Mouse (Mus musculus): ENCODE results near the gene Pik3c2g. TPM values are rescaled to one million over a fixed set of nuclear protein-coding genes. Genes with fewer than 3 reads are reported as not detected.
"Not testable (repeated sequence)": the region's sequence is repeated elsewhere in the genome, so short reads cannot be mapped to it uniquely, and the experiment has no call there.

The Pik3c2g gene
- polyA plus RNA-seq, 1 experiment from 2014 or later: 0.25 TPM

DNA sequence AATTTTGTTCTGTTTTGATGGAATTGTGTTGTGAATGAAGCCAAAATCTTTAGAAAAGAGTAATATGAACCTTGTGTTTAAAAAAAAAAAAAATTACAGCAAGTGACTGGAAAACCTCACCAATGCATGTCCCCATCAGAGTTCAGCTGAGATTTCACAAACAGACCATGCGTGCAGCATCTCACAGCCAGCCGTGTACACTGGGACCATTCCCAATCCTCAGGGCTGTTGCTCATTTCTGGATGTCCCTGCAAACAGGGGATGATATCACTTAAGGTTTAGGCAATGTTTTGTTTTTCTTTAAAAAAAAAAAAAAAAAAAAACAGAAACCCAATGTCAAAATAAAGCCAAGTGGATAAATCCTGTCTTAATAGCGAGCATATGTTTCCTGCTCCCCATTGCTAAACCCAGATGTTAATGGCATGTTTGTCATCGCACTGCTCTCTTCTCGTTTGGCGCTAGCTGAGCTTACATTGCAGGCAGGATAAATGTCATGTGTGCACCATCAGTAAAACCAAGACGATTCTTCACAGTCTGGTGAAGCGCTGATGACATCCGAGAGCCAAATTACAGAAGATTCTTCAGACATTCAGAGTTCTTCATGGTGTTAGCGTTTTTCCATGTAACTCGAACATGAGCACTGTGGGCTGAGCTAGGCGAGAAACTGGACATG, 322.1 kb downstream of the Pik3c2g start:
- H3K9me3 ChIP-seq (replicated peaks; ENCODE audit: control insufficient read depth, low read length, poor library complexity, severe bottlenecking): no peaks in the 10 kb centered on the region
- no peak overlapping the region for H3K4me3 ChIP-seq (ENCODE audit: low read depth, low read length)
- no peak overlapping the region for H3K9ac ChIP-seq (ENCODE audit: low read depth, low read length)
- no peak for ATAC-seq
- H3K27me3 ChIP-seq (ENCODE audit: control insufficient read depth, insufficient read depth, low read depth, low read length): no peaks in the 10 kb centered on the region
- H3K4me2 ChIP-seq (ENCODE audit: low read length): no peak overlapping the region
- no peak overlapping the region for H3K27ac ChIP-seq (ENCODE audit: low read length)
- H3K4me1 ChIP-seq (ENCODE audit: control insufficient read depth, insufficient read depth, low read length): no peaks in the 10 kb centered on the region
- WGBS: 68% methylated on average over 12 of the region's 12 CpGs
- H3K36me3 ChIP-seq (ENCODE audit: control insufficient read depth, insufficient read depth, low read length): no peaks in the 10 kb centered on the region

- 85% methylated on average over 5 of the region's 5 CpGs for WGBS
- H3K9ac ChIP-seq (ENCODE audit: low read depth, low read length): no peak overlapping the region
- H3K4me3 ChIP-seq (ENCODE audit: low read depth, low read length): no peak overlapping the region
- ATAC-seq: no peak
- H3K27ac ChIP-seq (ENCODE audit: low read length): no peak overlapping the region
- H3K9me3 ChIP-seq (replicated peaks; ENCODE audit: control insufficient read depth, low read length, poor library complexity, severe bottlenecking): no peaks in the 10 kb centered on the region
- no peaks in the 10 kb centered on the region for H3K27me3 ChIP-seq (ENCODE audit: control insufficient read depth, insufficient read depth, low read depth, low read length)
- H3K36me3 ChIP-seq (ENCODE audit: control insufficient read depth, insufficient read depth, low read length): no peaks in the 10 kb centered on the region
- H3K4me2 ChIP-seq (ENCODE audit: low read length): no peak overlapping the region
- H3K4me1 ChIP-seq (ENCODE audit: control insufficient read depth, insufficient read depth, low read length): no peaks in the 10 kb centered on the region
Measured at GRCm38 (mm10) chr6:139928766-139929165, 341.7 kb downstream of the Pik3c2g start.

- Histone ChIP-seq H3K9ac (ENCODE audit: low read depth, low read length) (no peak overlapping the region), H3K27ac (ENCODE audit: low read length) (no peak overlapping the region), H3K27me3 (ENCODE audit: control insufficient read depth, insufficient read depth, low read depth, low read length) (no peaks in the 10 kb centered on the region), H3K36me3 (ENCODE audit: control insufficient read depth, insufficient read depth, low read length) (no peaks in the 10 kb centered on the region), H3K4me2 (ENCODE audit: low read length) (no peak overlapping the region), H3K4me3 (ENCODE audit: low read depth, low read length) (no peak overlapping the region), H3K4me1 (ENCODE audit: control insufficient read depth, insufficient read depth, low read length) (no peaks in the 10 kb centered on the region), H3K9me3 (replicated peaks; ENCODE audit: control insufficient read depth, low read length, poor library complexity, severe bottlenecking) (no peaks in the 10 kb centered on the region)
- ATAC-seq: no peak
- WGBS: 79% methylated on average over 2 of the region's 2 CpGs
Measured at GRCm38 (mm10) chr6:139934861-139935260, 347.8 kb downstream of the Pik3c2g start.

- not testable (repeated sequence) for H3K4me3 ChIP-seq (ENCODE audit: low read depth, low read length); H3K36me3 ChIP-seq (ENCODE audit: control insufficient read depth, insufficient read depth, low read length)
- WGBS: 97% methylated on average over 4 of the region's 4 CpGs
Measured at GRCm38 (mm10) chr6:139937581-139937980, 350.6 kb downstream of the Pik3c2g start.

DNA sequence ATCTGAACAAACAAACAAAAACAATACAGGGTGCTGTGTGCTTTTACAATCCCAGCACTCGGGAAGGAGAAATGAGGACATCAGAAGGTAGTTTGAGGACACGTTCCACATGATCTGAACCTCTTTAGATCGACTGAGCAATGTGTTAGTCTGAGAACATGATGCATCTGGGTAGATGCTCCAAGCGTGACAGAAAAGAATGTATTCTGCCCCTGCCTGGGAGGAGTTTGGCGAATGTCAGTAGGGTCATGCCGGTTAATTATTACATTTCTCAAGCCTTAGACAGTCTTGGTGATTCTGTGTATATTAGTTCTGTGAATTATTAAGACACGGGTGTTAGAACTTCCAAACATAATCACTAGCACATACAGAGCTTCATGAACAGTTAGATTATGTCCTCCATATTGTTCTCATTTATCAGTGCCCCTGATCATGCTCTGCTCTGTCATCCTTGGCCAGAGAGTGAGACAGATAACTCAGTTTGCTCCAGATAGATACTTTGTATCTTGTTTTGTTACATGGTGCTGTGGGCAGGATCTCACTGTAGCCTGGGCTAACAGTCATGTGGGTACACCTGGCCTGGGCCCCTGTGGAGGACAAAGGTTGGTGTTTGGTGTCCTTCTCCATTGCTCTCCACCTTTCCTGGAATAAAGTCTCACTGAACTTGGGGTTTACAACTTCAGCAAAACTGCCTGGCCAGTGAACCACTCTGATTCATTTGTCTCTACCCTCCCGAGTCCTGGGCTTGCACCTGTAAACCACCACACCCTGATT, 360.3 kb downstream of the Pik3c2g start:
- no peaks in the 10 kb centered on the region for H3K36me3 ChIP-seq (ENCODE audit: control insufficient read depth, insufficient read depth, low read length)
- WGBS: 89% methylated on average over 8 of the region's 8 CpGs
- no peak overlapping the region for H3K4me3 ChIP-seq (ENCODE audit: low read depth, low read length)
- H3K4me2 ChIP-seq (ENCODE audit: low read length): no peak overlapping the region
- no peak for ATAC-seq
- H3K9ac ChIP-seq (ENCODE audit: low read depth, low read length): no peak overlapping the region
- H3K9me3 ChIP-seq (replicated peaks; ENCODE audit: control insufficient read depth, low read length, poor library complexity, severe bottlenecking): peaks cover 2% of the 10 kb centered on the region; the same call in 1 of the 2 replicates
- no peaks in the 10 kb centered on the region for H3K4me1 ChIP-seq (ENCODE audit: control insufficient read depth, insufficient read depth, low read length)
- no peak overlapping the region for H3K27ac ChIP-seq (ENCODE audit: low read length)
- H3K27me3 ChIP-seq (ENCODE audit: control insufficient read depth, insufficient read depth, low read depth, low read length): no peaks in the 10 kb centered on the region

More at GRCm38 (mm10) chr6:139937581-139937980, 350.6 kb downstream of the Pik3c2g start:
- not testable (repeated sequence) for H3K9me3 ChIP-seq (replicated peaks; ENCODE audit: control insufficient read depth, low read length, poor library complexity, severe bottlenecking); H3K9ac ChIP-seq (ENCODE audit: low read depth, low read length); ATAC-seq; H3K27ac ChIP-seq (ENCODE audit: low read length); H3K4me2 ChIP-seq (ENCODE audit: low read length); H3K4me1 ChIP-seq (ENCODE audit: control insufficient read depth, insufficient read depth, low read length); H3K27me3 ChIP-seq (ENCODE audit: control insufficient read depth, insufficient read depth, low read depth, low read length)

DNA sequence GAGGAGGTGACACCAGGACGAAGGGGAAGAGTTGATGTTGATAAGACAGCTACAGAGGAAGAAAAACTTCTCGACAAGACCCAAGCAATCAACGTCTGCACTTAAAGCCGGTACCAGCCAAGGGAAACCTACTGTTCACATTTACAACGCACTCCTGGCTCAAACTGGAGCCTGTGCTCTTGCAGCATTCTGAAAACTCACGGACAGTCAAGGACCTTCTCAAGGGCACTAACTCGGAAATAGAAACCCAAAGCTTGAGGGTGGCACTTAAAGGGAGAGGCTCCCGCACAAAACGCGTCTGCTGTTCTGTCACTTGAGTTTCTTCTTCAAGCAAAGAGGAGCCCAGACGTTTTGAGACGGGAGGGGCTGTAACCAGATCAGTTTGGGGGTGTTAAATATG, 366.6 kb downstream of the Pik3c2g start:
- Histone ChIP-seq H3K36me3 (ENCODE audit: control insufficient read depth, insufficient read depth, low read length) (no peaks in the 10 kb centered on the region), H3K4me1 (ENCODE audit: control insufficient read depth, insufficient read depth, low read length) (no peaks in the 10 kb centered on the region), H3K4me2 (ENCODE audit: low read length) (no peak overlapping the region), H3K9ac (ENCODE audit: low read depth, low read length) (no peak overlapping the region), H3K4me3 (ENCODE audit: low read depth, low read length) (no peak overlapping the region), H3K9me3 (replicated peaks; ENCODE audit: control insufficient read depth, low read length, poor library complexity, severe bottlenecking) (no peaks in the 10 kb centered on the region), H3K27me3 (ENCODE audit: control insufficient read depth, insufficient read depth, low read depth, low read length) (no peaks in the 10 kb centered on the region), H3K27ac (ENCODE audit: low read length) (no peak overlapping the region)
- no peak for ATAC-seq
- 86% methylated on average over 12 of the region's 12 CpGs for WGBS

- H3K9ac ChIP-seq (ENCODE audit: low read depth, low read length): no peak overlapping the region
- H3K4me1 ChIP-seq (ENCODE audit: control insufficient read depth, insufficient read depth, low read length): no peaks in the 10 kb centered on the region
- no peaks in the 10 kb centered on the region for H3K27me3 ChIP-seq (ENCODE audit: control insufficient read depth, insufficient read depth, low read depth, low read length)
- H3K27ac ChIP-seq (ENCODE audit: low read length): no peak overlapping the region
- H3K4me3 ChIP-seq (ENCODE audit: low read depth, low read length): no peak overlapping the region
- no peaks in the 10 kb centered on the region for H3K36me3 ChIP-seq (ENCODE audit: control insufficient read depth, insufficient read depth, low read length)
- no peak for ATAC-seq
- H3K4me2 ChIP-seq (ENCODE audit: low read length): no peak overlapping the region
- no peaks in the 10 kb centered on the region; the same call in 1 of the 2 replicates for H3K9me3 ChIP-seq (replicated peaks; ENCODE audit: control insufficient read depth, low read length, poor library complexity, severe bottlenecking)
- WGBS: 70% methylated on average over 7 of the region's 7 CpGs
Measured at GRCm38 (mm10) chr6:139957531-139958241, 370.7 kb downstream of the Pik3c2g start.

DNA sequence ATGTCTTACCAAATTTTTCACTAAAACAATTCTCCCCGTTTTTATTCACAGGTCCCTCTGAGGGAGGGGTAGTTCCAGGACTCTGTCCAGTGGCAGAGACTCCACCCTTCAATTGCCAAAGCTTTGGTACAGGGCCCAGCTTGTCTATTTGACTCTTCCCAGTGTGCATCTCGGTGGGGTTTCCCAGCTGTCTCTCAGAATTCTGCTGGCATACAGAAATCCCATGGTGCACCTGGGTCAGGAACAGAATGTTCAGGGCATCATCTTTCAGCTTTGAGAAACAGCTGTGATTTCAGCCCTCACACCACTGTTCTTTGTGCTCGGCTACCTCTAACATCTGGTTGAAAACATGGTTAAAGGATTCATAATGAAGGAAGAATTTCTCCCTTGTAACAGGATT, 376.8 kb downstream of the Pik3c2g start:
- no peaks in the 10 kb centered on the region for H3K36me3 ChIP-seq (ENCODE audit: control insufficient read depth, insufficient read depth, low read length)
- no peak overlapping the region for H3K27ac ChIP-seq (ENCODE audit: low read length)
- H3K4me3 ChIP-seq (ENCODE audit: low read depth, low read length): no peak overlapping the region
- H3K27me3 ChIP-seq (ENCODE audit: control insufficient read depth, insufficient read depth, low read depth, low read length): no peaks in the 10 kb centered on the region
- H3K9ac ChIP-seq (ENCODE audit: low read depth, low read length): no peak overlapping the region
- no peak overlapping the region for H3K4me2 ChIP-seq (ENCODE audit: low read length)
- ATAC-seq: no peak
- WGBS: 70% methylated on average over 3 of the region's 3 CpGs
- peaks cover 14% of the 10 kb centered on the region for H3K4me1 ChIP-seq (ENCODE audit: control insufficient read depth, insufficient read depth, low read length)
- H3K9me3 ChIP-seq (replicated peaks; ENCODE audit: control insufficient read depth, low read length, poor library complexity, severe bottlenecking): no peaks in the 10 kb centered on the region; the same call in 1 of the 2 replicates

- peaks cover 14% of the 10 kb centered on the region for H3K4me1 ChIP-seq (ENCODE audit: control insufficient read depth, insufficient read depth, low read length)
- WGBS: 88% methylated on average over 3 of the region's 3 CpGs
- H3K27ac ChIP-seq (ENCODE audit: low read length): no peak overlapping the region
- no peaks in the 10 kb centered on the region for H3K36me3 ChIP-seq (ENCODE audit: control insufficient read depth, insufficient read depth, low read length)
- H3K27me3 ChIP-seq (ENCODE audit: control insufficient read depth, insufficient read depth, low read depth, low read length): no peaks in the 10 kb centered on the region
- H3K4me3 ChIP-seq (ENCODE audit: low read depth, low read length): no peak overlapping the region
- no peak for ATAC-seq
- H3K9me3 ChIP-seq (replicated peaks; ENCODE audit: control insufficient read depth, low read length, poor library complexity, severe bottlenecking): no peaks in the 10 kb centered on the region; the same call in 1 of the 2 replicates
- H3K4me2 ChIP-seq (ENCODE audit: low read length): no peak overlapping the region
- H3K9ac ChIP-seq (ENCODE audit: low read depth, low read length): no peak overlapping the region
Measured at GRCm38 (mm10) chr6:139964895-139965294, 377.9 kb downstream of the Pik3c2g start.

Data from midbrain, embryonic 16.5 days (tissue).